24 mouse cellular contexts compared by ENCODE assay signal in the genomic region with DNA sequence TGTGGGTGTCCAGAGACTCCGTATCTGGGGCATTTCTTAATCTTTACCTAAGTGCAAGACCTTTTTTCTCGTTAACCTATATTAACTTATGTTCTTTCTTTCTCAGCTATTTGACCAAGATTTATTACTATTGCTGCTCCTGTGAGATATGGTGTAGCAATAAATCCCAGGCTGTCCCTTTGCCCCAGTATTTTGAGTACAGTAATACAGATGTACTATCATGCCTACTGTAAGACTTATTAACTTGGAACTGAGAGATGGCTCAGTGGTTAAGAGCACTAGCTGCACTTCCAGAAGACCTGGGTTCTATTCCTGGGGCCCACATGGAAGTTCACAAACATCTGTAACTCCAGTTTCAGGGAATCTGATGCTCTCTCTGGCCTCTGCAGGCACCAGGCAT. TPM values are rescaled to one million over a fixed set of nuclear protein-coding genes. Genes with fewer than 3 reads are reported as not detected.
"Had no signal": no experiment of that assay in that cellular context is flagged by ENCODE, and none has a peak within 500 bp of the region (broad histone marks: within the 10 kb centered on the region; RNA-seq: fewer than 3 reads in every experiment).

No protein-coding gene starts in this region.

- H3K36me3 ChIP-seq: midbrain, embryonic 10.5 days; midbrain, embryonic 12.5 days; neural tube, embryonic 13.5 days; neural tube, embryonic 15.5 days had no signal

- H3K4me1 ChIP-seq: midbrain, embryonic 10.5 days; midbrain, embryonic 12.5 days; neural tube, embryonic 13.5 days; neural tube, embryonic 15.5 days had no signal

- H3K4me2 ChIP-seq: lung, embryonic 14.5 days; midbrain, embryonic 12.5 days; neural tube, embryonic 13.5 days; neural tube, embryonic 15.5 days had no signal

- DNase-seq: lung, adult 18-20 months; lung, embryonic 14.5 days; lung, postnatal 10 days; lung, postnatal 4 days; midbrain, embryonic 14.5 days; retina, postnatal 1 day; right cerebral cortex, adult 18-20 months; right cerebral cortex, postnatal 25 days; right cerebral cortex, postnatal 4 days; spleen, adult 18-20 months; thymus, adult 18-20 months; thymus, postnatal 14 days; thymus, postnatal 4 days had no signal

- H3K27me3 ChIP-seq: midbrain, embryonic 12.5 days; neural tube, embryonic 13.5 days; neural tube, embryonic 15.5 days had no signal

- H3K27ac ChIP-seq: midbrain, embryonic 10.5 days; midbrain, embryonic 12.5 days; neural tube, embryonic 13.5 days; neural tube, embryonic 15.5 days had no signal

- H3K9me3 ChIP-seq: midbrain, embryonic 10.5 days; midbrain, embryonic 12.5 days; neural tube, embryonic 13.5 days; neural tube, embryonic 15.5 days had no signal

- H3K9ac ChIP-seq: lung, embryonic 14.5 days; midbrain, embryonic 12.5 days; neural tube, embryonic 13.5 days; neural tube, embryonic 15.5 days had no signal

- ATAC-seq: midbrain, embryonic 16.5 days had no signal

- H3K4me3 ChIP-seq: midbrain, embryonic 10.5 days; midbrain, embryonic 12.5 days; myocyte; neural tube, embryonic 13.5 days; neural tube, embryonic 15.5 days had no signal

RNA-seq across cellular contexts. Expression of a gene that starts 25.7 kb away (rescaled TPM):
- total RNA-seq: megakaryocyte, adult 5-6 weeks; megakaryocyte-erythroid progenitor cell, adult 5-6 weeks had no signal
- polyA plus RNA-seq: lung, embryonic 14.5 days; midbrain, embryonic 10.5 days; midbrain, embryonic 12.5 days; neural tube, embryonic 11.5 days; small intestine, adult 2 months; stomach, embryonic 14.5 days had no signal
